Comparison of ENCODE assay signal across 26 mouse cellular contexts in the genomic region with DNA sequence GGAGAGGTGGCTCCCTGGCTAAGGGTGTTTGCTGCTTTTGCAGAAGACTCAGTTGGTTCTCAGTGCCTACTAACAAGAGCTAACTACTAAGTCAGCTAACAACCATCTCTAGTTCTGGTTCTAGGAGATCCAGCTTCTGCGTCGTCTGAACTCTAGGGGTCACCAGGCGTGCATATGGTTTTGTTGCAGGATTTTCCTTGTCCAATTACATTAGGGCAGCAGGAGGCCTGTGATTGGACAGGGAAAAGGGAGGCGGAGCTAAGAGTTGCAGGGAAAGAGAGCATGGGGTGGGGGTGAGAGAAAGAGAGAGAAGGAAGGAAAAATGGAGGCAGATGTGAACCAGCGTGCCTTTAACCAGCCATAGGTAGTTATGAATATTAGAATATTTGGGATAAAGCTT.
DNase-seq lines count a peak whose midpoint lies in the region; ATAC-seq and TF ChIP-seq lines count a peak whose summit lies in the region.
"Had no signal": no experiment of that assay in that cellular context is flagged by ENCODE, and none has a peak within 500 bp of the region (broad histone marks: within the 10 kb centered on the region; RNA-seq: fewer than 3 reads in every experiment).

No protein-coding gene starts in this region.

- DNase-seq in ES-CJ7 (ENCODE audit: low read depth, low spot score) (peak; percentile 87), WW6 (ENCODE audit: low read depth, low spot score) (peak; percentile 34)
- no peak for DNase-seq in kidney, postnatal 25 days
- DNase-seq: adrenal gland, adult 2 months; adrenal gland, postnatal 14 days; cerebellum, adult 11 months; cerebellum, adult 2 months; cerebellum, adult 9-11 months; cerebellum, postnatal 25 days; gastrocnemius, postnatal 25 days; heart, adult 18-20 months; heart, postnatal 10 days; heart, postnatal 36 days had no signal

- WGBS in hindbrain, embryonic 16.5 days, result 87% methylated on average over 5 of the region's 5 CpGs
- WGBS in midbrain, embryonic 15.5 days, result 80% methylated on average over 5 of the region's 5 CpGs

- H3K27ac ChIP-seq in hindbrain, embryonic 16.5 days (ENCODE audit: low read depth, low read length), result no peak overlapping the region
- H3K27ac ChIP-seq in midbrain, embryonic 15.5 days, result no peak overlapping the region
- H3K27ac ChIP-seq: embryonic facial prominence, embryonic 13.5 days; forebrain, embryonic 12.5 days; forebrain, embryonic 15.5 days; heart, embryonic 15.5 days; hindbrain, embryonic 10.5 days; hindbrain, embryonic 14.5 days had no signal

- no peaks in the 10 kb centered on the region for H3K9me3 ChIP-seq in E14TG2a.4 (ENCODE audit: low read length)
- H3K9me3 ChIP-seq in hindbrain, embryonic 16.5 days (ENCODE audit: control insufficient read depth, low read length), result no peaks in the 10 kb centered on the region
- no peaks in the 10 kb centered on the region for H3K9me3 ChIP-seq in midbrain, embryonic 15.5 days
- H3K9me3 ChIP-seq: embryonic facial prominence, embryonic 13.5 days; forebrain, embryonic 12.5 days; forebrain, embryonic 15.5 days; heart, embryonic 12.5 days; heart, embryonic 15.5 days; hindbrain, embryonic 10.5 days had no signal

- H3K27me3 ChIP-seq in E14TG2a.4 (ENCODE audit: insufficient read depth, low read length), result no peaks in the 10 kb centered on the region
- no peaks in the 10 kb centered on the region for H3K27me3 ChIP-seq in hindbrain, embryonic 16.5 days (replicated peaks; ENCODE audit: control insufficient read depth, insufficient read depth, low read length)
- H3K27me3 ChIP-seq in midbrain, embryonic 15.5 days (replicated peaks), result no peaks in the 10 kb centered on the region
- H3K27me3 ChIP-seq: CH12.LX; embryonic facial prominence, embryonic 13.5 days; forebrain, embryonic 12.5 days; forebrain, embryonic 15.5 days; heart, embryonic 12.5 days; heart, embryonic 15.5 days had no signal

- H3K4me2 ChIP-seq in hindbrain, embryonic 16.5 days (ENCODE audit: low read length), result no peak overlapping the region
- no peak overlapping the region for H3K4me2 ChIP-seq in midbrain, embryonic 15.5 days
- H3K4me2 ChIP-seq: embryonic facial prominence, embryonic 13.5 days; forebrain, embryonic 12.5 days; forebrain, embryonic 15.5 days; heart, embryonic 12.5 days; heart, embryonic 15.5 days; hindbrain, embryonic 14.5 days had no signal

- peaks cover 7% of the 10 kb centered on the region for H3K4me1 ChIP-seq in E14TG2a.4 (replicated peaks; ENCODE audit: low read depth, low read length)
- H3K4me1 ChIP-seq in hindbrain, embryonic 16.5 days (ENCODE audit: control insufficient read depth, insufficient read depth, low read depth, low read length), result no peaks in the 10 kb centered on the region
- no peaks in the 10 kb centered on the region for H3K4me1 ChIP-seq in midbrain, embryonic 15.5 days
- H3K4me1 ChIP-seq: embryonic facial prominence, embryonic 13.5 days; forebrain, embryonic 12.5 days; forebrain, embryonic 15.5 days; heart, embryonic 12.5 days; heart, embryonic 15.5 days; hindbrain, embryonic 10.5 days had no signal

- H3K4me3 ChIP-seq in E14TG2a.4 (replicated peaks; ENCODE audit: low read length), result peak overlapping the region; percentile 71
- no peak overlapping the region for H3K4me3 ChIP-seq in hindbrain, embryonic 16.5 days (ENCODE audit: low read length)
- H3K4me3 ChIP-seq in midbrain, embryonic 15.5 days, result no peak overlapping the region
- H3K4me3 ChIP-seq: embryonic facial prominence, embryonic 13.5 days; erythroblast, embryonic 14.5 days; forebrain, embryonic 12.5 days; forebrain, embryonic 15.5 days; heart, embryonic 12.5 days; heart, embryonic 15.5 days; hindbrain, embryonic 10.5 days had no signal

- H3K9ac ChIP-seq in hindbrain, embryonic 16.5 days (ENCODE audit: low read depth, low read length), result no peak overlapping the region
- no peak overlapping the region for H3K9ac ChIP-seq in midbrain, embryonic 15.5 days
- H3K9ac ChIP-seq: embryonic facial prominence, embryonic 13.5 days; forebrain, embryonic 12.5 days; forebrain, embryonic 15.5 days; heart, embryonic 12.5 days; heart, embryonic 15.5 days; hindbrain, embryonic 14.5 days had no signal

- TF ChIP-seq CTCF in E14TG2a.4 (conservative IDR thresholded peaks at IDR 0.05; ENCODE audit: low read length), result no peak

- no peak for ATAC-seq in hindbrain, embryonic 16.5 days
- ATAC-seq in midbrain, embryonic 15.5 days (replicated peaks), result no peak
- ATAC-seq: forebrain, embryonic 15.5 days; intestine, postnatal 0 days had no signal

- no peaks in the 10 kb centered on the region for H3K36me3 ChIP-seq in E14TG2a.4 (ENCODE audit: insufficient read depth, low read length)
- peaks cover 18% of the 10 kb centered on the region for H3K36me3 ChIP-seq in hindbrain, embryonic 16.5 days (ENCODE audit: control insufficient read depth, insufficient read depth, low read length)
- H3K36me3 ChIP-seq in midbrain, embryonic 15.5 days (replicated peaks), result peaks cover 30% of the 10 kb centered on the region

Comparison
In these comparisons a context has a peak if more than half of its experiments do, and no peak if none do; other contexts are left out.
1. DNase-seq: peak in ES-CJ7 (single experiment) and WW6 (single experiment); none in kidney, postnatal 25 days (0 of 2).